Mouse (Mus musculus) embryonic fibroblast, embryonic 13.5 days (primary cell): ENCODE results near the gene Gstcd.

Source experiments
- CTCF ChIP-seq: IDR thresholded peaks from 2 replicates; pipeline ENCODE4 v1.5.1; 2011; ENCODE audit warnings: mild to moderate bottlenecking, control low read depth, low read length, moderate library complexity, borderline replicate concordance; ENCODE audit not compliant: insufficient read depth
- POLR2A ChIP-seq: IDR thresholded peaks from 2 replicates; pipeline ENCODE4 v1.6.1; 2011; ENCODE audit warnings: low read depth, mild to moderate bottlenecking, control low read depth, low read length, moderate library complexity

GRCm38 (mm10) chr3:132996299-132996698 is 95.5 kb downstream of the Gstcd start:
- TF ChIP-seq CTCF: no peak
- TF ChIP-seq POLR2A: no peak
